Mouse (Mus musculus) stomach, postnatal 0 days (tissue): Measurements from ENCODE around the gene Igsf9b.

Source experiments
- CTCF ChIP-seq: IDR thresholded peaks from 2 replicates; pipeline ENCODE4 v1.5.1; 2016; ENCODE audit warnings: antibody characterized with exemption, low read depth, mild to moderate bottlenecking, moderate library complexity
- EP300 ChIP-seq: optimal IDR thresholded peaks from 2 replicates; pipeline ENCODE3; 2016; ENCODE audit warnings: antibody characterized with exemption

DNA sequence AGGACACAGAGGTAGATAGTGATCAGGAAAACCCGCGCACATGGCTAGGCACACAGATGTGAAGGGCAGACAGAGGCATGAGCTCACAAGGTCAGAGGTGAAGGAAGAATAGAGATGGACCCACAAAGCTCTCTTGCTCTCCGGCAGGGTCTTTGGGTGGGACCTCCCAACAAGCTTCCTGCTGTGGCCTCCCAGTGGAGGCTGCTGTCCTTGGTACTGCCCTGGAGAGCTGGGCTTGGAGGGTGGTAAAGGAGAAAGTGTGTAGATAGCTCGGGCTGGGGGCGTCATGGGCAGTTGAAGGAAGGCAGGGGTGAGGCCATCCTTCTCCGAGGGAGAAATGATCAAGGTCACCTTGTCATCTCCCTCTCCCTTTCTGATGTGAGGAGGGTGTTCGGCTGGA lies 9.0 kb downstream of the Igsf9b start:
- TF ChIP-seq CTCF (no peak), EP300 (no peak)
